Mouse (Mus musculus) heart, adult 2 months (tissue): ENCODE measurements around the gene Gm11214.

ENCODE experiments used
- CTCF ChIP-seq: fragments of 200-600 bp; IDR thresholded peaks from 2 replicates; pipeline ENCODE4 v1.8.1; 2022; ENCODE audit warnings: antibody characterized with exemption, mild to moderate bottlenecking, moderate library complexity
- POLR2A ChIP-seq: fragments of 200-500 bp; IDR thresholded peaks from 2 replicates; pipeline ENCODE4 v1.6.1; 2011; ENCODE audit warnings: mild to moderate bottlenecking, low read depth, low read length, control low read depth; ENCODE audit not compliant: insufficient read depth

- TF ChIP-seq CTCF (no peak), POLR2A (no peak)
These were observed 24.6 kb downstream of the Gm11214 start for GRCm38 (mm10) chr4:63638603-63639002.
